Mouse (Mus musculus): ENCODE results near the gene Rgl3. TPM values are rescaled to one million over a fixed set of nuclear protein-coding genes. Genes with fewer than 3 reads are reported as not detected.

Rgl3 gene
- polyA plus RNA-seq, 1 experiment from 2014 or later, result 0.32 TPM

DNA sequence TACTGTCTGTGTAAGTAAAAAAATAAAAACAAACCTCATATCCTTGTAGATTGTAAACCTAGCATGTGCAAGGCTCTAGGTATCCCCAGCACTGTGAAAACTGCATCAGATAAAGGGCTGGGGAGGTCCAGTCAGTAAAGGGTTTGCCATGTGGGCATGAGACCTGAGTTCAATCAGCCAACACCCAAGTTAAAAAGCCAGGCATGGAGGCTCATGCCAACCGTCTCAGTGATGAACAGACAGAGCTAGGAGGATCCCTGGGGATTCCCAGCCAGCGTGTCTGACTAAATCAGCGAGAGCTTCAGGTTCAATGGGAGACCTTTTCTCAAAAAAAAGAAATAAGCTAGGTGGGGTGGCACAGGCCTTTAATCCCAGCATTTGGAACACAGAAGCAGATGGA, 64.2 kb downstream of the Rgl3 start:
- WGBS (ENCODE audit: insufficient replicate concordance), result 85% methylated on average over 3 of the region's 3 CpGs
- TF ChIP-seq CTCF (IDR thresholded peaks at IDR 0.05; ENCODE audit: low read depth) (no peak), EP300 (IDR thresholded peaks at IDR 0.05; ENCODE audit: low read depth) (no peak)
- H3K27me3 ChIP-seq (ENCODE audit: insufficient read depth, low read length), result no peaks in the 10 kb centered on the region
- no peak for ATAC-seq
- H3K4me2 ChIP-seq (ENCODE audit: low read depth, low read length), result no peak overlapping the region
- no peak overlapping the region for H3K9ac ChIP-seq (replicated peaks)
- no peak overlapping the region for H3K4me3 ChIP-seq (ENCODE audit: low read depth, low read length)
- no peak for DNase-seq
- H3K9me3 ChIP-seq (ENCODE audit: low read length), result no peaks in the 10 kb centered on the region
- peak overlapping the region; percentile 92 for H3K27ac ChIP-seq (ENCODE audit: low read depth)
- H3K36me3 ChIP-seq (replicated peaks; ENCODE audit: insufficient read depth, low read length), result no peaks in the 10 kb centered on the region
- peaks cover 30% of the 10 kb centered on the region for H3K4me1 ChIP-seq (ENCODE audit: insufficient read depth)

DNA sequence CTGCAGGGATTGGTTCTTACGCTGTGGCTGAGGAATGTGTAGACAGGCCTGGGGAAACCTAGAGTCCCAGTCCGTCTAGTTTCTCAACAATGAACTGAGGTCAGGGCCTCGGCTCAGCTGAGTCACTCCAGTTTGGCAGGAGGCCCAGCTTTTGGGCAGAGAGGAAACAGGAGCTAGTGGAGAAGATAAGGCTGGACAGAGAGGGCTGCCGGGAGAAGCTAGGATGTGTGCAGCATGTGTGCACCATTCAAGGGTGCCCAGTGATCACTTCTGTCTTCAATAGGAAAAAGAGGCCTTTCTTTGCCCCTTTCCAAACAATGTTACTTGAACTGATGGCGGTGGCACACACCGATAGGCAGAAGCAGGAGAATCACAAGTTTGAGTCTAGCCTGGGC, 65.2 kb downstream of the Rgl3 start:
- H3K27me3 ChIP-seq (ENCODE audit: insufficient read depth, low read length), result no peaks in the 10 kb centered on the region
- TF ChIP-seq CTCF (IDR thresholded peaks at IDR 0.05; ENCODE audit: low read depth), result no peak
- peak; percentile 93 for TF ChIP-seq EP300 (IDR thresholded peaks at IDR 0.05; ENCODE audit: low read depth)
- H3K4me3 ChIP-seq (ENCODE audit: low read depth, low read length), result no peak overlapping the region
- H3K36me3 ChIP-seq (replicated peaks; ENCODE audit: insufficient read depth, low read length), result no peaks in the 10 kb centered on the region
- DNase-seq (peak; percentile 92), ATAC-seq (peak; percentile 79)
- H3K9ac ChIP-seq (replicated peaks), result peak overlapping the region; percentile 27
- H3K27ac ChIP-seq (ENCODE audit: low read depth), result peak overlapping the region; percentile 92
- H3K4me2 ChIP-seq (ENCODE audit: low read depth, low read length), result peak overlapping the region; percentile 43
- no peaks in the 10 kb centered on the region for H3K9me3 ChIP-seq (ENCODE audit: low read length)
- WGBS (ENCODE audit: insufficient replicate concordance), result 32% methylated on average over 6 of the region's 6 CpGs
- peaks cover 31% of the 10 kb centered on the region for H3K4me1 ChIP-seq (ENCODE audit: insufficient read depth)

DNA sequence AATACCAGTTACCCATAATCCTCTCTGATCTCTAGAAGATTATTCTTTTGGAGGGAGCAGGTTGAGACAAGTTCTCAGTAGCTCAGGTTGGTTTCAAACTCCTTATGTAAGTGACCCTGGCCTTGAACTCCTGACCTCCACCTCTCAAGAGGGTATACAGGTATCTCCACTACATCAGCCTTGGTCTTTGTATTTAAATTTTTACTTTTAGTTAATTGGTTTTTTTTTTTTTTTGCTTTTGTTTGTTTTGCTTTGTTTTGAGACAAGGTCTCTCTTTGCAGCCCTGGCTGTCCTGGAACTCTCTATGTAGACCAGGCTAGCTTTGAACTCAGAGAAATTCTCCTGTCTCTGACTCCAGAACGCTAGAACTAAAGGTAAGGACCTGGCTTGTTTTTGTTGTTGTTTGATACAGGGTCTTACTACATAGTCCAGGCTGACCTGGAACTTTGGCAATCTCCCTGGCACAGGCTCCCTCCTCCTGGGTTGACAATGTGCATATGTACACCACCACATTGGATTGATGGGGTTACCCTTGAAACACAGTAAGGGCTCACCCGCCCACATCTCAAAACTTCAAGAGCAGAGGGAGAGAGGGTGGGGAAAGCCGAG, 65.7 kb downstream of the Rgl3 start:
- Histone ChIP-seq H3K9me3 (ENCODE audit: low read length) (no peaks in the 10 kb centered on the region), H3K27me3 (ENCODE audit: insufficient read depth, low read length) (no peaks in the 10 kb centered on the region), H3K4me3 (ENCODE audit: low read depth, low read length) (no peak overlapping the region), H3K4me1 (ENCODE audit: insufficient read depth) (peaks cover 36% of the 10 kb centered on the region), H3K4me2 (ENCODE audit: low read depth, low read length) (peak overlapping the region; percentile 43), H3K27ac (ENCODE audit: low read depth) (peak overlapping the region; percentile 92), H3K9ac (replicated peaks) (peak overlapping the region; percentile 27), H3K36me3 (replicated peaks; ENCODE audit: insufficient read depth, low read length) (no peaks in the 10 kb centered on the region)
- DNase-seq (no peak), ATAC-seq (no peak)
- no peak for TF ChIP-seq EP300 (IDR thresholded peaks at IDR 0.05; ENCODE audit: low read depth)
- TF ChIP-seq CTCF (IDR thresholded peaks at IDR 0.05; ENCODE audit: low read depth), result no peak
- 14% methylated on average over 3 of the region's 3 CpGs for WGBS (ENCODE audit: insufficient replicate concordance)

DNA sequence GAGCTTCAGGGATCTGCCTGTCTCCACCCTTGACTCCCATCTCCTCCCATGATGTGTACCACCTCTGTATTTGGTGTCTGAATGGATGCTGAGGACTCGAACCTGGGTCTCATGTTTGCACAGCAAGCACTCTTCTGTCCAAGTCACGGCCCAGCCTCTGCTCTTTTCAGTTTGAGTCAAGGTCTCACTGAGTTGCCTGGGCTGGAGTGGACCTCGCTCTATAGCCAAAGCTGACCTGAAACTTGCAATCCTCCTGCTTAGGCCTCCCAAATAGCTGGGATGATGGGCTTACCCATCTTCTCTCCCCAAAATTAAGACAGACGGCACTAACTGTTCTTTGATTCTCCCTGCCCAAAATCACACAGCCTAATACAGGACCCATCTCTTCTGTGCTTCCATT, 66.2 kb downstream of the Rgl3 start:
- WGBS (ENCODE audit: insufficient replicate concordance), result 71% methylated on average over 4 of the region's 4 CpGs
- H3K4me1 ChIP-seq (ENCODE audit: insufficient read depth), result peaks cover 42% of the 10 kb centered on the region
- H3K27me3 ChIP-seq (ENCODE audit: insufficient read depth, low read length), result no peaks in the 10 kb centered on the region

More for the DNA sequence above, 66.2 kb downstream of the Rgl3 start:
- Histone ChIP-seq H3K27ac (ENCODE audit: low read depth) (peak overlapping the region; percentile 92), H3K9ac (replicated peaks) (no peak overlapping the region), H3K4me3 (ENCODE audit: low read depth, low read length) (no peak overlapping the region), H3K36me3 (replicated peaks; ENCODE audit: insufficient read depth, low read length) (no peaks in the 10 kb centered on the region), H3K4me2 (ENCODE audit: low read depth, low read length) (no peak overlapping the region), H3K9me3 (ENCODE audit: low read length) (no peaks in the 10 kb centered on the region)
- TF ChIP-seq CTCF (IDR thresholded peaks at IDR 0.05; ENCODE audit: low read depth) (no peak), EP300 (IDR thresholded peaks at IDR 0.05; ENCODE audit: low read depth) (no peak)
- no peak for ATAC-seq
- no peak for DNase-seq

Other genes starting within 250 kb of the Rgl3 start
- gene Spc24, start 229.1 kb downstream of the Rgl3 start, polyA plus RNA-seq (2015; fragmentation: Nextera tagmentation; extraction: Ambion mirVana), result 38.4 and 41.4 TPM in 2 replicates
- 2.8 and 3.7 TPM in 2 replicates for gene Kank2, start 190.7 kb downstream of the Rgl3 start, polyA plus RNA-seq (2015; fragmentation: Nextera tagmentation; extraction: Ambion mirVana)
- 74.6 and 75.7 TPM in 2 replicates for gene Angptl8, start 153.9 kb downstream of the Rgl3 start, polyA plus RNA-seq (2015; fragmentation: Nextera tagmentation; extraction: Ambion mirVana)
- 3.6 and 4.1 TPM in 2 replicates for gene Dock6, start 136.8 kb downstream of the Rgl3 start, polyA plus RNA-seq (2015; fragmentation: Nextera tagmentation; extraction: Ambion mirVana)
- 9.3 and 9.9 TPM in 2 replicates for gene Rab3d, start 71.3 kb downstream of the Rgl3 start, polyA plus RNA-seq (2015; fragmentation: Nextera tagmentation; extraction: Ambion mirVana)
- gene Ccdc159, start 62.0 kb downstream of the Rgl3 start, polyA plus RNA-seq (2015; fragmentation: Nextera tagmentation; extraction: Ambion mirVana), result 0.81 and 1.1 TPM in 2 replicates
- gene Tmem205, start 61.9 kb downstream of the Rgl3 start, polyA plus RNA-seq (2015; fragmentation: Nextera tagmentation; extraction: Ambion mirVana), result 222 and 246 TPM in 2 replicates
- gene Plppr2, start 52.4 kb downstream of the Rgl3 start, polyA plus RNA-seq (2015; fragmentation: Nextera tagmentation; extraction: Ambion mirVana), result 0.70 and 1.0 TPM in 2 replicates
- 2.3 and 2.6 TPM in 2 replicates for gene Swsap1, start 33.7 kb downstream of the Rgl3 start, polyA plus RNA-seq (2015; fragmentation: Nextera tagmentation; extraction: Ambion mirVana)
- 40.6 and 41.6 TPM in 2 replicates for gene Epor, start 25.9 kb downstream of the Rgl3 start, polyA plus RNA-seq (2015; fragmentation: Nextera tagmentation; extraction: Ambion mirVana)
- not detected in 2 replicates for gene Ccdc151, start 13.2 kb upstream of the Rgl3 start, polyA plus RNA-seq (2015; fragmentation: Nextera tagmentation; extraction: Ambion mirVana)
- 47.0 and 47.6 TPM in 2 replicates for gene Prkcsh, start 13.4 kb upstream of the Rgl3 start, polyA plus RNA-seq (2015; fragmentation: Nextera tagmentation; extraction: Ambion mirVana)
- gene Elavl3, start 62.6 kb upstream of the Rgl3 start, polyA plus RNA-seq (2015; fragmentation: Nextera tagmentation; extraction: Ambion mirVana), result not detected in 2 replicates
- not detected in 2 replicates for gene Gm49318, start 81.8 kb upstream of the Rgl3 start, polyA plus RNA-seq (2015; fragmentation: Nextera tagmentation; extraction: Ambion mirVana)
- gene Zfp653, start 81.9 kb upstream of the Rgl3 start, polyA plus RNA-seq (2015; fragmentation: Nextera tagmentation; extraction: Ambion mirVana), result 2.6 and 3.1 TPM in 2 replicates
- gene Ecsit, start 96.0 kb upstream of the Rgl3 start, polyA plus RNA-seq (2015; fragmentation: Nextera tagmentation; extraction: Ambion mirVana), result 18.1 and 18.2 TPM in 2 replicates
- 0.33 and 0.68 TPM in 2 replicates for gene Cnn1, start 109.8 kb upstream of the Rgl3 start, polyA plus RNA-seq (2015; fragmentation: Nextera tagmentation; extraction: Ambion mirVana)
- gene Elof1, start 127.7 kb upstream of the Rgl3 start, polyA plus RNA-seq (2015; fragmentation: Nextera tagmentation; extraction: Ambion mirVana), result 72.7 and 75.6 TPM in 2 replicates
- gene Acp5, start 146.3 kb upstream of the Rgl3 start, polyA plus RNA-seq (2015; fragmentation: Nextera tagmentation; extraction: Ambion mirVana), result 102 and 108 TPM in 2 replicates
- gene Pigyl, start 167.4 kb upstream of the Rgl3 start, polyA plus RNA-seq (2015; fragmentation: Nextera tagmentation; extraction: Ambion mirVana), result 34.9 and 36.6 TPM in 2 replicates
- gene Zfp872, start 198.6 kb upstream of the Rgl3 start, polyA plus RNA-seq (2015; fragmentation: Nextera tagmentation; extraction: Ambion mirVana), result 0.04 TPM in 2 replicates
- gene Zfp809, start 236.3 kb upstream of the Rgl3 start, polyA plus RNA-seq (2015; fragmentation: Nextera tagmentation; extraction: Ambion mirVana), result 4.2 and 4.4 TPM in 2 replicates

Data from liver, postnatal 0 days (tissue).